Mouse (Mus musculus): Measurements from ENCODE around the gene Cobl.

- TF ChIP-seq CTCF (IDR thresholded peaks at IDR 0.05; ENCODE audit: low read depth) (no peak), EP300 (IDR thresholded peaks at IDR 0.05; ENCODE audit: low read depth) (no peak)
Observed at GRCm38 (mm10) chr11:12280711-12281110, 184.0 kb downstream of the Cobl start.
